Comparison of ENCODE assay signal across 7 mouse cellular contexts in genomic region chr10:14705072-14706066, GRCm38 (mm10). TPM values are rescaled to one million over a fixed set of nuclear protein-coding genes. Genes with fewer than 3 reads are reported as not detected.
DNase-seq lines count a peak whose midpoint lies in the region; ATAC-seq lines count a peak whose summit lies in the region.

TSS of gene Vta1 (minus strand) at chr10:14705560.
TSS of gene Nmbr (plus strand) at chr10:14705591.

- H3K27ac ChIP-seq in embryonic facial prominence, embryonic 11.5 days (replicated peaks; ENCODE audit: low read depth, low read length): peak within 1 kb of the TSS; percentile 41; the same call in 1 of the 2 replicates
- peak within 1 kb of the TSS; percentile 89 for H3K27ac ChIP-seq in limb, embryonic 10.5 days
- peak within 1 kb of the TSS; percentile 89 for H3K27ac ChIP-seq in midbrain, embryonic 13.5 days

- H3K4me2 ChIP-seq in embryonic facial prominence, embryonic 11.5 days (ENCODE audit: low read depth, low read length): peak within 1 kb of the TSS; percentile 46
- peak within 1 kb of the TSS; percentile 66 for H3K4me2 ChIP-seq in midbrain, embryonic 13.5 days (replicated peaks)

- no peaks in the 10 kb centered on the region for H3K9me3 ChIP-seq in embryonic facial prominence, embryonic 11.5 days (replicated peaks; ENCODE audit: control insufficient read depth, low read length)
- H3K9me3 ChIP-seq in limb, embryonic 10.5 days (replicated peaks): no peaks in the 10 kb centered on the region
- peaks cover 2% of the 10 kb centered on the region; the same call in 1 of the 2 replicates for H3K9me3 ChIP-seq in midbrain, embryonic 13.5 days

- H3K9ac ChIP-seq in embryonic facial prominence, embryonic 11.5 days (replicated peaks; ENCODE audit: low read length): peak within 1 kb of the TSS; percentile 83
- H3K9ac ChIP-seq in midbrain, embryonic 13.5 days (replicated peaks): peak within 1 kb of the TSS; percentile 84

- no peaks in the 10 kb centered on the region for H3K27me3 ChIP-seq in embryonic facial prominence, embryonic 11.5 days (ENCODE audit: control insufficient read depth, insufficient read depth, low read length)
- no peaks in the 10 kb centered on the region for H3K27me3 ChIP-seq in limb, embryonic 10.5 days (ENCODE audit: low read depth, poor library complexity, severe bottlenecking)
- no peaks in the 10 kb centered on the region for H3K27me3 ChIP-seq in midbrain, embryonic 13.5 days

- under 1% methylated on average over 50 of the region's 50 CpGs for WGBS in embryonic facial prominence, embryonic 11.5 days
- under 1% methylated on average over 50 of the region's 50 CpGs for WGBS in limb, embryonic 10.5 days
- under 1% methylated on average over 50 of the region's 50 CpGs for WGBS in midbrain, embryonic 13.5 days

- H3K36me3 ChIP-seq in embryonic facial prominence, embryonic 11.5 days (replicated peaks; ENCODE audit: control insufficient read depth, insufficient read depth, low read depth, low read length): no peaks in the 10 kb centered on the region
- no peaks in the 10 kb centered on the region for H3K36me3 ChIP-seq in limb, embryonic 10.5 days
- H3K36me3 ChIP-seq in midbrain, embryonic 13.5 days: 0 out of 2 replicates have a peak, but pooled peaks cover 3% of the 10 kb centered on the region

- peak; percentile 95 for ATAC-seq in embryonic facial prominence, embryonic 11.5 days (replicated peaks; ENCODE audit: insufficient number of reproducible peaks, low FRiP score, low TSS enrichment, low read depth)
- peak; percentile 100 for ATAC-seq in granulocyte monocyte progenitor cell, adult 5-6 weeks (replicated peaks; ENCODE audit: poor library complexity, severe bottlenecking)
- ATAC-seq in midbrain, embryonic 13.5 days: peak; percentile 96

- peak; percentile 99 for DNase-seq in adrenal gland, postnatal 14 days
- peak; percentile 96 for DNase-seq in embryonic facial prominence, embryonic 11.5 days (ENCODE audit: low spot score)
- peak; percentile 98 for DNase-seq in kidney, adult 11 months
- DNase-seq in limb, embryonic 10.5 days (ENCODE audit: low spot score): peak; percentile 95
- DNase-seq in spleen, adult 12 weeks (ENCODE audit: low spot score): peak; percentile 90

- peak within 1 kb of the TSS; percentile 91 for H3K4me3 ChIP-seq in embryonic facial prominence, embryonic 11.5 days (ENCODE audit: low read depth, low read length)
- H3K4me3 ChIP-seq in limb, embryonic 10.5 days: peak within 1 kb of the TSS; percentile 88
- peak within 1 kb of the TSS; percentile 97 for H3K4me3 ChIP-seq in midbrain, embryonic 13.5 days (replicated peaks)

- H3K4me1 ChIP-seq in embryonic facial prominence, embryonic 11.5 days (ENCODE audit: control insufficient read depth, insufficient read depth, low read length): no peaks in the 10 kb centered on the region
- peaks cover 13% of the 10 kb centered on the region for H3K4me1 ChIP-seq in limb, embryonic 10.5 days
- H3K4me1 ChIP-seq in midbrain, embryonic 13.5 days (replicated peaks): peaks cover 25% of the 10 kb centered on the region

RNA-seq across cellular contexts. Expression of gene Vta1, which starts in this region (rescaled TPM):
- total RNA-seq in adrenal gland, postnatal 14 days (2021): 50.8 and 66.0 TPM in 2 replicates
- 138 and 140 TPM in 2 replicates for polyA plus RNA-seq in embryonic facial prominence, embryonic 11.5 days (2014; fragmentation: Nextera tagmentation; extraction: Ambion mirVana)
- 39.3 and 41.0 TPM in 2 replicates for total RNA-seq in granulocyte monocyte progenitor cell, adult 5-6 weeks (2014; fragmentation: Nextera tagmentation)
- total RNA-seq in granulocyte monocyte progenitor cell, adult 5-6 weeks (2017): 58.6 and 60.3 TPM in 2 replicates
- 103 and 105 TPM in 2 replicates for polyA plus RNA-seq in limb, embryonic 10.5 days (2016; fragmentation: Nextera tagmentation; extraction: Ambion mirVana)
- 204 and 228 TPM in 2 replicates for polyA plus RNA-seq in midbrain, embryonic 13.5 days (2015; fragmentation: Nextera tagmentation; extraction: Ambion mirVana)

RNA-seq across cellular contexts. Expression of gene Nmbr, which starts in this region (rescaled TPM):
- total RNA-seq in adrenal gland, postnatal 14 days (2021): not detected in 2 replicates
- 0.52 and 0.59 TPM in 2 replicates for polyA plus RNA-seq in embryonic facial prominence, embryonic 11.5 days (2014; fragmentation: Nextera tagmentation; extraction: Ambion mirVana)
- not detected in 2 replicates for total RNA-seq in granulocyte monocyte progenitor cell, adult 5-6 weeks (2014; fragmentation: Nextera tagmentation)
- not detected in 2 replicates for total RNA-seq in granulocyte monocyte progenitor cell, adult 5-6 weeks (2017)
- polyA plus RNA-seq in limb, embryonic 10.5 days (2016; fragmentation: Nextera tagmentation; extraction: Ambion mirVana): 0.73 TPM in 1 of 2 replicates, not detected in the other
- polyA plus RNA-seq in midbrain, embryonic 13.5 days (2015; fragmentation: Nextera tagmentation; extraction: Ambion mirVana): 0.67 and 0.98 TPM in 2 replicates

Comparison
In these comparisons a context has a peak if more than half of its experiments do, and no peak if none do; other contexts are left out.
1. Peak in every context shown above with its lines: DNase-seq, ATAC-seq, H3K4me3 ChIP-seq and H3K27ac ChIP-seq.